Mouse (Mus musculus) T-cell, adult 2 months (primary cell): ENCODE measurements around the gene Cby1.

ENCODE experiments used
- DNase-seq: peaks from one replicate; pipeline ENCODE4 v3.0.0; 2022; ENCODE audit warnings: low spot score

Cby1 gene

GRCm38 (mm10) chr15:79681973-79682372 is 23.0 kb downstream of the Cby1 start:
- no peak for DNase-seq

GRCm38 (mm10) chr15:79683146-79683545 is 24.1 kb downstream of the Cby1 start:
- DNase-seq, result no peak

- no peak for DNase-seq
These were observed 24.9 kb downstream of the Cby1 start for GRCm38 (mm10) chr15:79683707-79684465.

GRCm38 (mm10) chr15:79684616-79685015 is 25.6 kb downstream of the Cby1 start:
- DNase-seq, result no peak

- no peak for DNase-seq
These were observed 26.2 kb downstream of the Cby1 start for GRCm38 (mm10) chr15:79685141-79685641.

- DNase-seq, result no peak
These were observed 27.3 kb downstream of the Cby1 start for GRCm38 (mm10) chr15:79686046-79686869.

GRCm38 (mm10) chr15:79687175-79687574 is 28.2 kb downstream of the Cby1 start:
- no peak for DNase-seq

- peak; percentile 96 for DNase-seq
These were observed 28.8 kb downstream of the Cby1 start, which contains the start of gene Josd1 for GRCm38 (mm10) chr15:79687646-79688267. TSS of gene Josd1 (minus strand) at chr15:79687919.

GRCm38 (mm10) chr15:79688268-79688956 is 29.4 kb downstream of the Cby1 start:
- DNase-seq, result no peak

- DNase-seq, result peak; percentile 53
These were observed 30.8 kb downstream of the Cby1 start for GRCm38 (mm10) chr15:79689662-79690425.

GRCm38 (mm10) chr15:79690426-79691022 is 31.5 kb downstream of the Cby1 start, which contains the start of gene Gtpbp1:
TSS of gene Gtpbp1 (plus strand) at chr15:79690845.
- peak; percentile 96 for DNase-seq

- DNase-seq, result peak; percentile 36
These were observed 32.1 kb downstream of the Cby1 start for GRCm38 (mm10) chr15:79691023-79691508.

GRCm38 (mm10) chr15:79692334-79692733 is 33.3 kb downstream of the Cby1 start:
- peak; percentile 13 for DNase-seq

- DNase-seq, result peak; percentile 71
These were observed 34.7 kb downstream of the Cby1 start for GRCm38 (mm10) chr15:79693740-79694139.

GRCm38 (mm10) chr15:79694512-79694911 is 35.5 kb downstream of the Cby1 start:
- DNase-seq, result no peak

- no peak for DNase-seq
These were observed 36.5 kb downstream of the Cby1 start for GRCm38 (mm10) chr15:79695516-79695915.

- no peak for DNase-seq
These were observed 37.5 kb downstream of the Cby1 start for GRCm38 (mm10) chr15:79696508-79696907.

GRCm38 (mm10) chr15:79697011-79697410 is 38.0 kb downstream of the Cby1 start:
- DNase-seq, result no peak

- no peak for DNase-seq
These were observed 38.7 kb downstream of the Cby1 start for GRCm38 (mm10) chr15:79697558-79698187.
